Comparison of ENCODE assay signal across 12 mouse cellular contexts in the genomic region with DNA sequence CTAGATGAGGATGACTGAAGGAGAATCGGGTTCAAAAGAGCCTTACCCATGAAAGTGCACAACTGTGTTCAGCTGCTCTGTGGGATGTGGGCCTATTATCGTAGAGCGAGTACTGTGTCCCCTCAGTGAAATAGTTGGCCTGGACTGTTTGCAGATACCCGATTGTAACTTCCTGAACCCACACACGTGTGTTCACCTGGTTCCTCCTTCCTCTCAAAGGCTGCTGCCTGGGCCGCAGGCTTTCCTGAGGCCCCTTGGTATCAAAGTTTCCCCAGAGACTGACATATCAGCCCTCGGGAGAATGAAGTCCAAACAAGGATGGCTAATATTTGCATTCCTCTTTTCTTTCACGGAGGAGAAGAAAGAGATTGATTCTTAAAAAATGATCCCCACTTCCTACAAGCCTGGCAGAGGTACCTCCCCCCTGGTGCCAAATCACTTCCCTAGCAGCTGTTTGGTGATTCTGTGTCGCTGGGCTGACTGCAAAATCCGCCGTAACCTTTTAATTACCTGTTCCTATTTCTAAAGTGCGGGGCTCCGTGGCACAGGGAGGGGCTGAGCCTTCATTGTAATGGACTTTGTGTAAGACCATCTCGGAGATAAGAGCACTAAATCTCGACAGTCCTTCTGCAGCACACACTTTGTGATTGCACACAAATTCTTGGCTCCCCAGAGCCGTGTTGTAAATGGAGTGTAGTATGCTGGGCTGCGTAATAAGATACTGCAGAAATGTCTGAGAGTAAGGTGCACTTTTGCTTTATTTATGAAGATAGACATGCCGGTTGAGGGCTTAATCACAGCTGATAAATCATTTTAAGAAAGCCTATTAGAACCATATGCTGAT.
DNase-seq lines count a peak whose midpoint lies in the region; ATAC-seq lines count a peak whose summit lies in the region.
"Had no signal": no experiment of that assay in that cellular context is flagged by ENCODE, and none has a peak within 500 bp of the region (broad histone marks: within the 10 kb centered on the region; RNA-seq: fewer than 3 reads in every experiment).

No protein-coding gene starts in this region.

- no peaks in the 10 kb centered on the region for H3K27me3 ChIP-seq in heart, embryonic 13.5 days (replicated peaks)
- no peaks in the 10 kb centered on the region for H3K27me3 ChIP-seq in embryonic facial prominence, embryonic 11.5 days (ENCODE audit: control insufficient read depth, insufficient read depth, low read length)
- H3K27me3 ChIP-seq: limb, embryonic 15.5 days had no signal

- no peak overlapping the region for H3K4me3 ChIP-seq in heart, embryonic 13.5 days
- H3K4me3 ChIP-seq in embryonic facial prominence, embryonic 11.5 days (ENCODE audit: low read depth, low read length) = no peak overlapping the region
- H3K4me3 ChIP-seq: limb, embryonic 15.5 days had no signal

- no peak for ATAC-seq in heart, embryonic 13.5 days (ENCODE audit: extremely low read depth, insufficient number of reproducible peaks, low FRiP score, low TSS enrichment)
- no peak for ATAC-seq in embryonic facial prominence, embryonic 11.5 days (replicated peaks; ENCODE audit: insufficient number of reproducible peaks, low FRiP score, low TSS enrichment, low read depth)
- ATAC-seq in monocyte, adult 5-6 weeks (replicated peaks; ENCODE audit: insufficient number of reproducible peaks, low FRiP score, low TSS enrichment, poor library complexity, severe bottlenecking) = no peak

- intact Hi-C loops in heart, postnatal 25 days (cut with DNase I) = no loop called here

- no peak overlapping the region for H3K9ac ChIP-seq in heart, embryonic 13.5 days
- no peak overlapping the region; the same call in 1 of the 2 replicates for H3K9ac ChIP-seq in embryonic facial prominence, embryonic 11.5 days (replicated peaks; ENCODE audit: low read length)
- H3K9ac ChIP-seq: limb, embryonic 15.5 days had no signal

- H3K4me2 ChIP-seq in heart, embryonic 13.5 days = peak overlapping the region; percentile 30
- H3K4me2 ChIP-seq in embryonic facial prominence, embryonic 11.5 days (ENCODE audit: low read depth, low read length) = 0 out of 2 replicates have a peak overlapping the region, but pooled peaks have one; percentile 2
- H3K4me2 ChIP-seq: limb, embryonic 15.5 days had no signal

- no peaks in the 10 kb centered on the region for H3K9me3 ChIP-seq in heart, embryonic 13.5 days
- H3K9me3 ChIP-seq in embryonic facial prominence, embryonic 11.5 days (replicated peaks; ENCODE audit: control insufficient read depth, low read length) = no peaks in the 10 kb centered on the region
- H3K9me3 ChIP-seq: limb, embryonic 15.5 days had no signal

- H3K36me3 ChIP-seq in heart, embryonic 13.5 days = peaks cover 8% of the 10 kb centered on the region; the same call in 1 of the 2 replicates
- H3K36me3 ChIP-seq in embryonic facial prominence, embryonic 11.5 days (replicated peaks; ENCODE audit: control insufficient read depth, insufficient read depth, low read depth, low read length) = no peaks in the 10 kb centered on the region
- H3K36me3 ChIP-seq: limb, embryonic 15.5 days had no signal

- H3K4me1 ChIP-seq in heart, embryonic 13.5 days = peaks cover 30% of the 10 kb centered on the region
- H3K4me1 ChIP-seq in embryonic facial prominence, embryonic 11.5 days (ENCODE audit: control insufficient read depth, insufficient read depth, low read length) = peaks cover 13% of the 10 kb centered on the region

- DNase-seq in heart, postnatal 25 days (ENCODE audit: low spot score) = no peak
- peak; percentile 14 to 18 for DNase-seq in B cell, adult 2 months
- peak; percentile 17 for DNase-seq in embryonic facial prominence, embryonic 11.5 days (ENCODE audit: low spot score)
- DNase-seq in mesoderm, embryonic 11.5 days (ENCODE audit: low read depth, low spot score) = peak; percentile 63
- no peak for DNase-seq in left cerebral cortex, adult 8-10 months (ENCODE audit: low spot score in 2 of 2)
- DNase-seq in layer of hippocampus, postnatal 10 days (ENCODE audit: low spot score in 2 of 2) = no peak
- DNase-seq: kidney, postnatal 10 days; right cerebral cortex, postnatal 4 days; thymus, postnatal 36 days had no signal

- no peak overlapping the region for H3K27ac ChIP-seq in heart, embryonic 13.5 days (replicated peaks)
- H3K27ac ChIP-seq in embryonic facial prominence, embryonic 11.5 days (replicated peaks; ENCODE audit: low read depth, low read length) = 0 out of 2 replicates have a peak overlapping the region, but pooled peaks have one; percentile 20

- 45% methylated on average over 18 of the region's 18 CpGs for WGBS in heart, embryonic 13.5 days
- WGBS in embryonic facial prominence, embryonic 11.5 days = 31% methylated on average over 18 of the region's 18 CpGs

Comparison
In these comparisons a context has a peak if more than half of its experiments do, and no peak if none do; other contexts are left out.
1. DNase-seq: peak in B cell, adult 2 months (2 of 2), embryonic facial prominence, embryonic 11.5 days (single experiment) and mesoderm, embryonic 11.5 days (single experiment); none in heart, postnatal 25 days (single experiment), left cerebral cortex, adult 8-10 months (0 of 2) and layer of hippocampus, postnatal 10 days (0 of 2).